Mouse (Mus musculus): ENCODE measurements around the gene Gm26661.

Gm26661 gene

DNA sequence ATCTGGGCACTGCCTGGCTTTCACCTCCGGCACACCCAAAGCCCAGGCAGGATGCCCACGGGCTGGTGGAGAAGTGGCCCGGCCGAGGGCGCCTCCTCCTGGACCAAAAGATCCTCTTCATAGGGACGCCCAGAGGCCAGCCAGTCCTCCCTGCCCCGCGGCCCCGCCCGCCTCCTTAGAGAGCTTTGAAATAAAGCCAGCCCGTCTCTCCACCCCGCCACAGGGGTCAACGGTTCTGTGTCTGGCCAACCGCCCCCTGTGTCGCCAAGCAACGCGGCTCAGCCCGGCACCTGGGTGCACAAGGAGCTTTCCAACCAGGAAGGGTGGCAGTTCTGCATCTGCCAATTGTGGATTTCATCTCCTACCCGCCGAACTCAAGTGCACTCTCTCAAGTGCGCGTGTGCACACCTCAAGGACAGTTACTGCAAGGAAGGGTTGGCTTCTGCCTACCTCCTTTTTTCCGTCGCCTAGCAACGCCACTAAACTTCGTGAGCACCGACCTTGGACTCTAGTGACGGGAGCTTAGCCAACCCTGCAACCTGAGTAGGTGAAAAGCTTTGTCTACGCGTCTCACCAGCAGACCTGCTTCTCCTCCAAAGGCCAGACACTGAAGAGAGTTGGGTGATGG is at the start of gene Gm26661:
Gm26661 (plus strand) TSS at position 56 of the 628 bp plus-strand sequence.
- DNase-seq (ENCODE audit: low read depth, low spot score) = peak; percentile 96

GRCm38 (mm10) chr14:7748944-7749763 is 42.2 kb upstream of the Gm26661 start:
- peak; percentile 64 for DNase-seq (ENCODE audit: low read depth, low spot score)

- DNase-seq (ENCODE audit: low read depth, low spot score) = peak; percentile 50
Observed at GRCm38 (mm10) chr14:7749764-7750089, 41.7 kb upstream of the Gm26661 start.

DNA sequence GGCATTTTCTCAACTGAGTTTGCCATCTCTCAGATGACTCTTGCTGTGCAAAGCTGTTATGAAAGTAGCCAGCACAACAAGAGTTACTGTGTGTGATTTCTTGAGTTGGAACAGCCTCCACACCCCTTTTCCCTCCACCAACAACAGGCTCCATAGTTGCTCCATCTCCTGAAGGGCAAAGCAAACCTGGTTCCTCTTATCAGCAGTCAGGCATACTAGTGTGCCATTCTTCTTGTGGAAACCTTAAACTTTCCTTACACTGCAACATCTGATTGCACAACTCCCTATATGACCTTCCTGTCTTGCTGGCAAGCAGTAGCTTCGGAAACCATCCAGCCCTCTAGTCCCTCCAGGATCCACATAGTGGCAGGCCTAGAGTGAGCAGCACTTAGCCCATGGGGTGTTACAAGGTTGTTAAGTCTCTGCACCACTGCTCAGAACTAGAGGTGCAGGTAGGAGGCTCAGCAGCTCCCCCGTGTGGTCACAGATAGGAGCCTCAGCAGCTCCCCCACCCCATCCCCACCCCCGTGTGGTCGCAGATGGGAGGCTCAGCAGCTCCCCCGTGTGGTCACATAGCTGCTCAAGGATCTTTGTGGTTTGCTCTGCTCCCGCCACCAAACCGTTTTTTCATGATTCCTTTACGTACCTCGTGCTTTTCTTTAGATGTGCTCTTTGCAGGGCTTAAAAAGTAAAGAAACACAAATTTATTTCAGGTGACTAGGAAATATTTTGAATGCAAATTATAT is 25.6 kb upstream of the Gm26661 start:
- peak; percentile 74 for DNase-seq (ENCODE audit: low read depth, low spot score)

DNA sequence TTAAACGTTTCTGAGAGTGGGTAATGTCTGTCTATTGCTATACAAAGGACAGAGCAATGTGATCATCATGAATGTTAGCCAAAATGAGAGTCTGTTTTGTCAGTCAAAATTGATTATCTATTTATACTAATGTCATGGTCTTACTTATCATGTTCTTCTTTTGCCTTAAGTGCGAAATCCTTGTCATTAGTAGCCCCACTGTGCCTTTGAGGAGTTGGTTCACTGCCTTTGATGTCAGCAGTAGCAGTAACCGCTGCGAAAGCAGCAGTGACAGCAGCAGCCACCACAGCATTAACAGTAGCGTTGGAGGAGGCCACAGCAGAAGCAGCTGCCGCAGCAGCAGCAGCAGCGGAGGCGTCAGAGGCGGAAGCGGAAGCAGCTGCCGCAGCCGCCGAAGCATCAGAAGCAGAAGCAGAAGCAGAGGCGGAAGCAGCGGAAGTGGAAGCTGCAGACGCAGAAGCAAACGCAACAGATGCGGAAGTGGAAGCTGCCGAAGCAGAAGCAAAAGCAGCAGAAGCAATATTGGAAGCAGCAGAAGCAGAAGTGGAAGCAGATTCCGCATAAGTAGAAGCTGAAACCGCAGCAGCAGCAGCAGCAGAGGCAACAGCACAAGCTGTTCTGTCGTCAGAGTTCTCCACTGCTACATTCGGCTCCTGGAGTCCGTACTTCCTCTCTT is 17.5 kb upstream of the Gm26661 start:
- DNase-seq (ENCODE audit: low read depth, low spot score) = no peak

GRCm38 (mm10) chr14:7786073-7786472 is 5.3 kb upstream of the Gm26661 start:
- no peak for DNase-seq (ENCODE audit: low read depth, low spot score)

DNA sequence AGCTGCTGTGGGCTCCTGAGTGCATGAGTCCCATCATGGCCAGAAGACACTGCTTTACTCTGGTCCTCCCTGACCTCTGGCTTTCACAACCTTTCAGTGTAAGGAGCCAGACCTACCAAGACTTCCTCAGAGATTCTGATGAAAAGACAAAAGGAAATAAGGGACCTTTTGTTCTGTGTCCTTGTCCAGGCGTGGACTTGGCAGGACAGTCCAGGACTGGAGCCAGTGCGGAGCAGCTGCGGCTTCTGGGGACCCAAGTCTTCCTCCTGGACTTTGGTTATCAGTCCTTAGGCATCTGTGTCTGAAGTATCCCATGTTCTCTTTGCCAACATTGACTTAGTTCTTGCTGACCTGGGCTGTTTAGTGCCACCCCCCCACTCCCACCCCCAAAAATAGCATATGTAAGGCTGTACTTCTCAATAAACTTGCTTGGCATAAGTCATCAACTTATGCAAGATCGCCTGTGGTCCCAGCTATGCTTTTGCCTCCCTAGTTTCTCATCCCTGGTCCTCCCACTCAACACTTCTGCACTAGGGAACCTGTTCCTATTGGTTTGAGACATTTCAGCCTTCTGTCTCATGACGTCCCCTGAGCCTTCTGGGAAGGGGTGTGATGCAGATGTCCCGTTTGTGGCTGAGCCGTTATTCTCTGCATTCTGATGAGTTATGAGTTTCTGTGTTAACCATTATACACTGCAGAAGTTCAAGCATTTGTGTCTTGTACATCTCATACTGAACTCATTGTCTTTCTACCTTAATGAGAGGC is 1.9 kb upstream of the Gm26661 start:
- DNase-seq (ENCODE audit: low read depth, low spot score) = no peak

GRCm38 (mm10) chr14:7791061-7791531 is 291 bp upstream of the Gm26661 start:
- peak; percentile 72 for DNase-seq (ENCODE audit: low read depth, low spot score)

DNA sequence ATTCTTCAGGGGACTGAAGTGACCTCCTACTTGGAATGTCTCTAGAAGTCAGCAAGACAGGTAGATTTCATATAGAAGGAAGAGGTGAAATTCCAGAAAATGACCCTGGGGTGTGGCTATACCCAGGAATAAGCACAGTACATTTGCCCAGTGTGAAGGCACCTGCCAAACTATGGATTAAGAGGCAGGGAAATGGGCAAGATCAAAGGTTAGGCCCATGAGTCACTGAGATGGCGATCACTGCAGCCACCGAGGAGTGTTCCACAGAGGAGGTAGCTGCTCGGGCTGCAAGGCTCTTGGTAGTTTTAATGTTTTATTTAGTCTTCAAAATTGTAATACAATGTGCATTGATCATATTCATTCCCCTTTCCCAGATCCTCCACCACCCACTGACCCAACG is 4.6 kb downstream of the Gm26661 start:
- DNase-seq (ENCODE audit: low read depth, low spot score) = no peak

DNA sequence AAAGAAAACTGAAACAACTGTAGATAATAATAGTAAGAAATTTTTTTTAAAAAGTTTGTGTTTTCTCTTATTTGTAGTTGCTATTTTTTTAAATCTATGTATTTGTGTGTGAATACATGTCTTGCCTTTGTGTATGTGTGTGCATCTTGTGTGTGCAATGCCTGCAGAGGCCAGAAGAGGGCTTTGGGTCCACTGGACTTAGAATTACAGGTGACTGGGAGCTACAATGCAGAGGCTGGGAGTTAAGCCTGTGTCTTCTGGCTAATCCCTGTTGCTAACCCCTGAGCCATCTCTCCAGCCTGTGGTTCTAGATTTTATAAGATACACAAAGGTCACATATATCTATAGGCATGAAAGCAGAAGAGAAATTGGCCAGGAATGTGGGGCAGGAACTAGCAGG is 9.2 kb downstream of the Gm26661 start:
- DNase-seq (ENCODE audit: low read depth, low spot score) = peak; percentile 59

GRCm38 (mm10) chr14:7801831-7802230 is 10.4 kb downstream of the Gm26661 start:
- peak; percentile 76 for DNase-seq (ENCODE audit: low read depth, low spot score)

GRCm38 (mm10) chr14:7803874-7804557 is 12.6 kb downstream of the Gm26661 start:
- peak; percentile 58 for DNase-seq (ENCODE audit: low read depth, low spot score)

GRCm38 (mm10) chr14:7804558-7804905 is 13.1 kb downstream of the Gm26661 start:
- no peak for DNase-seq (ENCODE audit: low read depth, low spot score)

GRCm38 (mm10) chr14:7807711-7808110 is 16.3 kb downstream of the Gm26661 start:
- DNase-seq (ENCODE audit: low read depth, low spot score) = peak; percentile 25

DNA sequence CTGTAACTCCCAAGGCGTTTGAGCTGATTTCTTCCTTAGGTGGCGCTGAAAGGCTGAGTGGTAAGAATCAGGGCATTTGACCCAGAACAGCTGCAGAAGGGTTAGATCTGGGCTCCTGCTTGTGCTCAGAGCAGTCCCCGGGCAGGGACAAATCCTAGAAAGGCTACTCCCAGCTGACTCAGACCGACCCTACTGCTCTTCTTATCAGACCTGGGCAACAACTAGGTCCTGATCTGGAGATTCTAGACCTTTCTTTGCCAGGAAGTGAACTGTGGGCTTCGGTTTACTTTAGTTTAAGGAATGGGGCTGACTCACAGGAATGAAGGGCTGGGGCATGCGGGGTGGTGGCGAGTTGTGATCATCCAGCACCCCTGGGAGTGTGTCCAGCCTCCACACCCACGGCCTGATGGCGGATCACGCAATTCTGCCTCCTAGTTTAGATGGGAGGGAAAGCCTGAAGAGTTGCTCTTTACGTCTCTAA is 17.2 kb downstream of the Gm26661 start:
- DNase-seq (ENCODE audit: low read depth, low spot score) = peak; percentile 48

DNA sequence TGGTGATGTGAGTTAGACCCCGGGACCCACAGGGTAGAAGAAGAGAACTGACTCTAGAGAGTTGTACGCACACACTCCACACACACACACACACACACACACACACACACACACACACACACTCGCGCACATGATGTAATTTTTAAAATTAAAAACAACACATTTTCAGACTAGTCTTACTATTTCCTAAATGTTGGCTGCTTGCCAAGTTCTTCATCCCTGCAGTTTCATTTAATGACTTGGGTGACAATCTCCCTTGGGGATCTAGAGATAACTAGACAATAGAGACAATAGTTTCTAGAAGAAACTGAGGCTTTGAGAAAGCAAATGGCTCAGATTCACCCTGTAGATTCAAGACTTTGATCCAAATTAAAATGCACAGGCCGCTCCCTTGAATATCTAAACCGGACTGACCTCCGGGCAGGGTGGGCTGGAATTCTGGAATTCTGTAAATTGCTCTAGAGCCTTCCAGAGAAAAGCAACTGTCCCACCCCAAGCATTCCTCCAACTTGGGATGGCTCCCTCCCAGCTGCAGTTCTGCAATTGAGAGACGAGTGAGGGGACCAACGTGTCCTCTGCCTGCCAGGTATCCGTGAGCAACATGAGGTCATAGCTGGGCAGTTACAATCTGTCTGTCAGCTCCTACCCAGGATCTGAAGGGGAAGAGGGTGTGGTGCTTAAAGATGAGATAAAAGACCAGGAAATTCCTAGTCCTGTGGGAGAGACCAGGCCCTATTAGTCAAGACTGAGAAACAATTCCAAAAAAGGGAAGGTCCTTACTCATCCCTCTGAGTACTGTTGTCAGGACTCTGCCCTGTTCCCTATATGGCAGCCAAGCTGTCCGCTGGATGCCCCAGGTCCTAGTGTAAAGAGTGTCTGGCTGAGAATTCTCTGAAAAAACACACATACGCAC is 17.9 kb downstream of the Gm26661 start:
- peak; percentile 87 for DNase-seq (ENCODE audit: low read depth, low spot score)

DNA sequence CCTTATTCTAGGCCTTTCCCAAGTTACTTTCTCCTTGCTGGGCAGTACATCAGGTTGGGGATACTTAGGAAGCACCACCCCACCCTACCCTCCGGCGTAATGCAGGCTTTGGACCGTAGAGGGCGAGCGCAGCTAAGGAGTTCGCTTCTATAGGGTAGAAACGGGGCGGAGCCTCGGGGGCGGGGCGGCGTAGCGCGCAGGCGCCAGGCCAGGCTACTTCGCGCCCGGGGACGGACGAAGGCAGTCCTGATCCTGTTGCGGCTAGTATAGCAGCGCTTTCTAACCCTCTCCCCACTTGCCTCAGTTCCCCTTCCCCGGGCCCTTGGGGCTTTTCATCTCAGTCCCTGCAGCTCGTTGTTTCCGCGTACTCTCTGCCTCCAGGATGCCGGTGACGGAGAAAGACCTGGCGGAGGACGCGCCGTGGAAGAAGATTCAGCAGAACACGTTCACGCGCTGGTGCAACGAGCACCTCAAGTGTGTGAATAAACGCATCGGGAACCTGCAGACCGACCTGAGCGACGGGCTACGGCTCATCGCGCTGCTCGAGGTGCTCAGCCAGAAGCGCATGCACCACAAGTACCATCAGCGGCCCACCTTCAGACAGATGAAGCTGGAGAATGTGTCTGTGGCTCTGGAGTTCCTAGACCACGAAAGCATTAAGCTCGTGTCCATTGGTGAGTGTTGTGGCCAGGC is 26.5 kb downstream of the Gm26661 start, which contains the start of gene Flnb:
Flnb (plus strand) TSS at position 188 of the 693 bp plus-strand sequence.
- peak; percentile 97 for DNase-seq (ENCODE audit: low read depth, low spot score)

DNA sequence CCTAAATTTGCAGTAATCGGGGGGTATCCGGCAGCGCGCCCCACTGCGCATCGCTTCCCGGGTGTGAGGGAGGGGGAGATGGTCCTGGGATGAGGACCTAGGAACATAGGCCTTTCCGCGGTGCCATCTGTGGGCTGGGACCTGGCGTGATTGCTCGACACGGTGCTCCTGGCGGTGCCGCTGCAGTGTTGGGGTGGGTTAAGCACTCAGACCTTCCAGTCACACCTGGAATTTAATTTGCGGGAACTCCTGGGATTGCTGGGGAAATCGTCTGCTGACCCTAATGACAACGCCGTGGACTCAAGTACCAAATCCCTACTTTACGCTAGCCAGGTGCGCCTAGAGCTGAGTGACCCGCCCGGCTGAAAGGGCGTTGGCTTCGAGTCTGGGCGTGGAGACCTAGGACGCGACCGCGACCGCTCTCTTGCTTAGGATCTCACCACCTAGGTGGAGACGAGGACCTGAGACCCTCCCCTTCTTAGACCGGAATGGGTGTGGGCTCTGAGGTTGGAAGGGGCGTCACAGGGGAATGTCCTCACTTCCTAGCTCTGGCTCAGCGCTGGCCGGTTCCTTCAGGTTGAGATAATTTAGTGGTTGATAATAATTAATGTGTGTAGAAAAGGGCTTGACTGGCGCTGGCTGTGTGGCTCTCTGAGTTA is 27.2 kb downstream of the Gm26661 start:
- peak; percentile 69 for DNase-seq (ENCODE audit: low read depth, low spot score)
